Mouse (Mus musculus) left cerebral cortex, postnatal 25 days (tissue): ENCODE results near the gene Dscaml1. TPM values are rescaled to one million over a fixed set of nuclear protein-coding genes. Genes with fewer than 3 reads are reported as not detected.

Source experiments
- DNase-seq, 2 experiments: peaks; one replicate each; pipeline ENCODE4 v3.0.0; 2022; ENCODE audit warnings: low spot score in 2 of 2, mixed read lengths in 1 of 2
- intact Hi-C: fragments of 180-260 bp; cut with DNase I; formaldehyde crosslinking; loops from one replicate; pipeline ENCODE4 v1.15.1; 2025
- total RNA-seq, 2 experiments: library from RNA; stranded (reverse); gene quantifications; 2 replicates each; pipeline ENCODE4 v1.2.3; 2021

Gene Dscaml1
- total RNA-seq, 2 experiments from 2014 or later = 51.1 to 51.7 TPM

- no peak for DNase-seq
- intact Hi-C loops = no loop called here
Observed at GRCm38 (mm10) chr9:45651078-45651809, 224.8 kb downstream of the Dscaml1 start.

DNA sequence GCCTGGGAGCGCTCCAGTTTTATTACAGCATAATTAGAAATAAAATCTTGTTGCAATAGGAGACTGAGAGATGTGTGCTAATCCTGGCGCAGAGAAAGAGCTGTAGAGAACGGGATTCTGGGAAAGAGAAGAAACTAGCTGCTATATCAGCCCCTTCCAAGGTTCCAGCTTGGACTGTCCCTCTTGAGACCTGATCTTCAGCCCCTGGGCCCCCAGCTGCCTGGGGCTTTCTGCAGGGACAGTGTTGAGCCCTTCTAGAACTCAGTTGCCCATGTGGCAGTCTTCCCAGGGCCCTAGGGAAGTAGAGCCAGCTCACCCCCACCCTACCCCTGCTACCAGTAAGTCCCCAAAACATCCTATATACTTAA, 225.4 kb downstream of the Dscaml1 start:
- DNase-seq = no peak
- intact Hi-C loops = no loop called here

GRCm38 (mm10) chr9:45657172-45658062, 231.0 kb downstream of the Dscaml1 start:
- intact Hi-C loops = no loop called here
- peak in 1 of 2 experiments; percentile 41 for DNase-seq

DNA sequence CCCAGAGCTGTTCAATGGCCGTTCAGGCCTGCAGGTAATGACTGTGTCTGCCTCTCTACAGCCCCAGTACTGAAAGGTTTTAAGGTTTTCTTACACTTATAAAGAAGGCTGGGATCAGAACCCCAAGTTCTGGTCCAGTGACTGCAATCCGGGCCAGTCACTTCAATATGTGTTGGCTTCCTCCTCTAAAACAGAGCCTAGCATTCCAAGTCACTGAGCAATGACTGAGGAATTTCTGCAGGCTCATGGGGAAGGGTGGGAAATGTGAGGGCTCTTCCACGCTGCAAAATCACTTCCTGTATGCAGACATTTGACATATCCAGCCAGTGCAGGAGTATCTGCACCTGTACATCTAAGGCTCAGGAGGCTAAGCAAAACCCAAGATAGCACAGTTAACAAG, 233.8 kb downstream of the Dscaml1 start:
- intact Hi-C loops = loop anchor here (5.0 kb wide), 1 partner anchor 53 kb away; no protein-coding TSS in a partner anchor
- DNase-seq = no peak

DNA sequence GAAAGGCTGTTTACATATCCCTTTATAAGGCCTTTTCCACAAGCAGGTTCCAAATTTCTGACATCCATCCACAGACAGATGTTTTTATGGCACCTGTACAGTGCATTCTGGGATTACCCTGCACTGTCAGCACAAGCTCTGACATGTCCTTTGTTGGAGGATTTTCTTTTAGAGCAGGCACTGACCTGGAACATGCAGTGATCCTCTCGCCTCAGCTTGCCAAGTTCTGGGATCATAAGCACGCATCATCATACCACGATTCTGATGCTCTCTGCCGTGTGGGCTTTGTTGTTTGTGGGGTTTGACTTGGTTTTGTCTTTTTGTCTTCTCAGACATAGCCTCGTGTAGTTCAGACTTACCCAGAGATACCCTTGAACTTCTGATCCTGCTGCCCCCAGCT, 236.0 kb downstream of the Dscaml1 start:
- DNase-seq = no peak
- intact Hi-C loops = loop anchor here (5.0 kb wide), 1 partner anchor 55 kb away; no protein-coding TSS in a partner anchor

- intact Hi-C loops = loop anchor here (5.0 kb wide), 1 partner anchor 56 kb away; no protein-coding TSS in a partner anchor
- peak; percentile 50 to 84 for DNase-seq
Observed at GRCm38 (mm10) chr9:45663386-45664315, 237.2 kb downstream of the Dscaml1 start.

DNA sequence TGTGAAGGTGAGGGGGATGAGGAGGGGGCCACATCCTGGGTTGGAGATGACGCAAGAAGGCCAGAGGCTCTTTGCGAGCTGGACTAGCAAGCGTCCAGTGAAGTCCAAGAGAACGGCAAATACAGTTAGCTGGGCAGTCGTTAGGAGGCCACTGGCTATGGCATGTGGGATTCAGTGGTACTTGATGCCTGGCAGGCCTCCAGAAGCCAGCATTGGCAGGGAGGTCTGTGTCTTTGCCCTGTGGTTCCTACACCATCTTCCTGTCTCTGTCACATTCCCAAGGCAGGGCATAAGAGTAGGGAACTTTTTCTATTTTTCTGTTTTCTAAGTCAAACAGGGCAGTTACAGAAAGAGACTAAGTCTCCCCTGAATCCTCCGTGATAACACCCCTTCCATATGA, 237.9 kb downstream of the Dscaml1 start:
- no peak for DNase-seq
- intact Hi-C loops = loop anchor here (5.0 kb wide), 1 partner anchor 57 kb away; no protein-coding TSS in a partner anchor

- intact Hi-C loops = loop anchor here (5.0 kb wide), 1 partner anchor 58 kb away; no protein-coding TSS in a partner anchor
- no peak for DNase-seq
Observed at GRCm38 (mm10) chr9:45664871-45665394, 238.5 kb downstream of the Dscaml1 start.

GRCm38 (mm10) chr9:45675931-45676330, 249.5 kb downstream of the Dscaml1 start:
- no peak for DNase-seq
- intact Hi-C loops = loop anchor here (5.0 kb wide), 1 partner anchor 69 kb away; no protein-coding TSS in a partner anchor

DNA sequence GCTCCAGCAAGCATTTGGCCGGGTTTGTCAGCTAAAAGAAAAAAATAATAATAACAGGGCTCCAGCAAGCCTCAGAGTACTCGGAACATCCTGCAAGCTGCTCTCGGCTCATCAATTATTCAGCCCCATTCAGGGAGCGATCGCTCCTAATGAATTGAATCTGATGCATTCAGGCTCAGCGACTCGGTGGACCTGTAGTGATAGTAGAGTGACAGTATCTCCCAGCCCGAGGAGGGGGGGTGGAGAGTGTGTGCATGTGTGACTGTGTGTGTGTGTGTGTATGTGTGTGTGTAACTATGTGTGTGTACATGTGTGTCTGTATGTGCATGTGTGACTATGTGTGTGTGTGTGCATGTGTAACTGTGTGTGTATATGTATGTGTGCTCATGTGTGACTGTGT, 250.2 kb downstream of the Dscaml1 start:
- DNase-seq = no peak
- intact Hi-C loops = loop anchor here (5.0 kb wide), 1 partner anchor 69 kb away; no protein-coding TSS in a partner anchor

DNA sequence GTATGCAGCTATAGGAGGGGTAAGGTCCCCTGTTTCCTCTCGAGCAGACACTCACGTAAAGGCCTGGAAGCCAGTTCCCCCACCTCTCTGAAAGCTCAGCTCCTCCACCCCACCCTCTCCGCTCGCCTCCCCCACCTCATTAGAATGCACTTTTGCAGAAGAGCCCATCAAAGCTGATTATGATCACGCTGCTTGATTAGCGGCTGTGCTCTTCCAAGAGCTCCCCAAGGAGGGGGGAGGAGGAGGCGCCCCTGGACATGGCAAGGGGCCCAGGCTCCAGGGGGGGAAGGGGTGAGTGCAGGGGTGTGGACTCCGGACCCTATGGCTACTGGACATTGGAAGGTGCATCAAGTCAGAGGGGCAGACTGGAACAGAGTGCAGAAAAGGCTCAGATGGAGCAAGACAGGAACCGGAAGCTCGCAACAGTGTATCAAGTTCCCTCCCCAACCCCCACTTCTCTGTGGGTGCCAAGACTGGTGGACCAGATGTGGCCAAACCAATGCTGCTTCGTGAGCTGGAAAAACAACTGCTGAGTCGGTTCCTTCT, 250.9 kb downstream of the Dscaml1 start:
- intact Hi-C loops = loop anchor here (5.0 kb wide), 1 partner anchor 70 kb away; no protein-coding TSS in a partner anchor
- peak; percentile 37 to 64 for DNase-seq

DNA sequence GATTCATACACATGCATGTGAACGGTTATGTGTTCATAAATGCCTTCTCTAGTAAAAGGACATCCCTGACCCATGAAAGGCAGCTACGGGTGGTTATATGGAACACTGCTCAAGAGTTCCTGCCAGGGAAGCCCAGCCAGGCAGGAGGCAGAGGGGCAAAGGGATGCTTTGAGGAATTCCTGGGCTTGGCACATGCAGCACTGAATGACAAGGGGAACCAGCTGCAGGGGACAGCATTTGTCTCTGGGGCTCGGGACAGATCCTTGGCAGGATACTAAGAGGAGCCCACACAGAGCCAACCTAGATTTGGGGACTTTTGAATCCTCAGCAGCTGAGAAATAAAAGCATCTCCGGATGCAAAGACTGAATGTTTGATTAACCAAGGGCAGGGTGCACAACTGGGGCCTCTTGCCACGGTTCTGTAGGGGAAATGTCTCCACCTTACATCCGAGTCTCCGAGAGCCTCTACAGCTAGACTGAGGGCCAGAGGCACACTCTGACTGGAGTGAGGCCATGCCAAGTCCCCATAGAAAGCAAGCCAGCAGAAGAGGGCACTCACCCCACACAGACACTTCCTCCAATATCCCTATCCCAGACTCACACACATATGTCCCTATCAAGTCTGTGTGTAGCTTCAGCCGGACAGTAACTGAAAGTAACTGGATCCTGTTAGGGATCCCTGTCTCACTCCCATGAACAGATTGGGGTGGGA, 251.7 kb downstream of the Dscaml1 start:
- intact Hi-C loops = loop anchor here (5.0 kb wide), 1 partner anchor 71 kb away; no protein-coding TSS in a partner anchor
- peak in 1 of 2 experiments; percentile 33 for DNase-seq

GRCm38 (mm10) chr9:45678664-45679026, 252.2 kb downstream of the Dscaml1 start:
- peak; percentile 57 to 73 for DNase-seq
- intact Hi-C loops = loop anchor here (5.0 kb wide), 1 partner anchor 71 kb away; no protein-coding TSS in a partner anchor

GRCm38 (mm10) chr9:45682461-45682998, 256.1 kb downstream of the Dscaml1 start:
- DNase-seq = no peak
- intact Hi-C loops = no loop called here

GRCm38 (mm10) chr9:45693424-45694237, 267.2 kb downstream of the Dscaml1 start:
- intact Hi-C loops = no loop called here
- no peak for DNase-seq

GRCm38 (mm10) chr9:45694256-45694655, 267.8 kb downstream of the Dscaml1 start:
- DNase-seq = no peak
- intact Hi-C loops = no loop called here

GRCm38 (mm10) chr9:45699171-45699570, 272.7 kb downstream of the Dscaml1 start:
- intact Hi-C loops = no loop called here
- DNase-seq = no peak
